Mouse (Mus musculus): ENCODE measurements around the gene Gm17026. TPM values are rescaled to one million over a fixed set of nuclear protein-coding genes. Genes with fewer than 3 reads are reported as not detected.
"Not testable (repeated sequence)": the region's sequence is repeated elsewhere in the genome, so short reads cannot be mapped to it uniquely, and the experiment has no call there.

The Gm17026 gene
- polyA plus RNA-seq (2015; fragmentation: Nextera tagmentation; extraction: Ambion mirVana): not detected in 2 replicates

GRCm38 (mm10) chr14:42259948-42260347 lies at the start of gene Gm17026:
TSS of gene Gm17026 (minus strand) at chr14:42260048.
- H3K9me3 ChIP-seq (ENCODE audit: control insufficient read depth); H3K27me3 ChIP-seq (replicated peaks; ENCODE audit: control insufficient read depth, insufficient read depth, low read length); H3K4me1 ChIP-seq (replicated peaks; ENCODE audit: control insufficient read depth, insufficient read depth, low read length); H3K4me2 ChIP-seq (replicated peaks; ENCODE audit: low read depth); H3K9ac ChIP-seq (ENCODE audit: low read depth, low read length); H3K4me3 ChIP-seq (ENCODE audit: low read depth, low read length); H3K27ac ChIP-seq (ENCODE audit: low read depth, low read length); ATAC-seq; H3K36me3 ChIP-seq (ENCODE audit: control insufficient read depth, insufficient read depth): not testable (repeated sequence)
- no CpG with 5 or more reads among the region's 3 CpGs for WGBS

GRCm38 (mm10) chr14:42297258-42297657 lies 37.4 kb upstream of the Gm17026 start, which contains the start of gene Gm9611:
TSS of gene Gm9611 (minus strand) at chr14:42297358.
- H3K27me3 ChIP-seq (replicated peaks; ENCODE audit: control insufficient read depth, insufficient read depth, low read length); H3K4me3 ChIP-seq (ENCODE audit: low read depth, low read length); H3K4me1 ChIP-seq (replicated peaks; ENCODE audit: control insufficient read depth, insufficient read depth, low read length); ATAC-seq; H3K9me3 ChIP-seq (ENCODE audit: control insufficient read depth); H3K27ac ChIP-seq (ENCODE audit: low read depth, low read length); H3K4me2 ChIP-seq (replicated peaks; ENCODE audit: low read depth); H3K9ac ChIP-seq (ENCODE audit: low read depth, low read length); H3K36me3 ChIP-seq (ENCODE audit: control insufficient read depth, insufficient read depth): not testable (repeated sequence)
- no CpG with 5 or more reads among the region's 3 CpGs for WGBS

- H3K36me3 ChIP-seq (ENCODE audit: control insufficient read depth, insufficient read depth); H3K4me3 ChIP-seq (ENCODE audit: low read depth, low read length); H3K9ac ChIP-seq (ENCODE audit: low read depth, low read length); H3K4me2 ChIP-seq (replicated peaks; ENCODE audit: low read depth); H3K27me3 ChIP-seq (replicated peaks; ENCODE audit: control insufficient read depth, insufficient read depth, low read length); H3K27ac ChIP-seq (ENCODE audit: low read depth, low read length); H3K9me3 ChIP-seq (ENCODE audit: control insufficient read depth); H3K4me1 ChIP-seq (replicated peaks; ENCODE audit: control insufficient read depth, insufficient read depth, low read length); ATAC-seq: not testable (repeated sequence)
- WGBS: 74% methylated on average over 8 of the region's 10 CpGs
Measured at GRCm38 (mm10) chr14:42216766-42217537, 42.9 kb downstream of the Gm17026 start.

Small RNA genes lying within 50 kb of the gene (microRNA-seq; reads per million reads assigned to microRNA genes)
- gene Gm25208 (not detected), gene Gm25892 (not detected)

Other genes with a start within 250 kb of the Gm17026 start
- gene Gm7951, start 142.7 kb downstream of the Gm17026 start, polyA plus RNA-seq (2015; fragmentation: Nextera tagmentation; extraction: Ambion mirVana): not detected in 2 replicates
- gene Gm17027, start 97.4 kb downstream of the Gm17026 start, polyA plus RNA-seq (2015; fragmentation: Nextera tagmentation; extraction: Ambion mirVana): not detected in 2 replicates
- not detected in 2 replicates for gene Gm3573, start 69.3 kb downstream of the Gm17026 start, polyA plus RNA-seq (2015; fragmentation: Nextera tagmentation; extraction: Ambion mirVana)
- not detected in 2 replicates for gene Gm9611, start 37.3 kb upstream of the Gm17026 start, polyA plus RNA-seq (2015; fragmentation: Nextera tagmentation; extraction: Ambion mirVana)
- not detected in 2 replicates for gene Gm7995, start 50.2 kb upstream of the Gm17026 start, polyA plus RNA-seq (2015; fragmentation: Nextera tagmentation; extraction: Ambion mirVana)
- gene Gm8005, start 179.6 kb upstream of the Gm17026 start, polyA plus RNA-seq (2015; fragmentation: Nextera tagmentation; extraction: Ambion mirVana): not detected in 2 replicates
- gene Gm8011, start 203.8 kb upstream of the Gm17026 start, polyA plus RNA-seq (2015; fragmentation: Nextera tagmentation; extraction: Ambion mirVana): not detected in 2 replicates
- not detected in 2 replicates for gene Gm8020, start 242.3 kb upstream of the Gm17026 start, polyA plus RNA-seq (2015; fragmentation: Nextera tagmentation; extraction: Ambion mirVana)